Mouse (Mus musculus) E14TG2a.4 (cell line): ENCODE measurements around the gene 1700028J19Rik.

Experiments
- CTCF ChIP-seq: conservative IDR thresholded peaks from 2 replicates; pipeline ENCODE4 v1.5.1; 2014; ENCODE audit warnings: low read length
- NANOG ChIP-seq: IDR thresholded peaks from 2 replicates; pipeline ENCODE4 v1.6.1; 2014; ENCODE audit warnings: borderline replicate concordance, low read length, mixed read lengths
- POU5F1 ChIP-seq: IDR thresholded peaks from 2 replicates; pipeline ENCODE4 v1.6.1; 2014; ENCODE audit warnings: low read length, borderline replicate concordance

GRCm38 (mm10) chr7:44276461-44277249 lies 30.2 kb upstream of the 1700028J19Rik start:
- no peak for TF ChIP-seq CTCF
- no peak for TF ChIP-seq POU5F1
- peak; percentile 32; the same call in 1 of the 2 replicates for TF ChIP-seq NANOG
